Mouse (Mus musculus) effector memory CD4-positive, alpha-beta T cell, adult 5 months (primary cell): ENCODE data around the gene Btbd35f7. TPM values are rescaled to one million over a fixed set of nuclear protein-coding genes. Genes with fewer than 3 reads are reported as not detected.

Source experiments
- polyA plus RNA-seq: library from polyadenylated mRNA; unstranded; fragments of 100-300 nt; shearing (Covaris generic); gene quantifications from one replicate; pipeline ENCODE4 v1.2.1, GENCODE M21; 2017

The Btbd35f7 gene
- not detected for polyA plus RNA-seq

DNA sequence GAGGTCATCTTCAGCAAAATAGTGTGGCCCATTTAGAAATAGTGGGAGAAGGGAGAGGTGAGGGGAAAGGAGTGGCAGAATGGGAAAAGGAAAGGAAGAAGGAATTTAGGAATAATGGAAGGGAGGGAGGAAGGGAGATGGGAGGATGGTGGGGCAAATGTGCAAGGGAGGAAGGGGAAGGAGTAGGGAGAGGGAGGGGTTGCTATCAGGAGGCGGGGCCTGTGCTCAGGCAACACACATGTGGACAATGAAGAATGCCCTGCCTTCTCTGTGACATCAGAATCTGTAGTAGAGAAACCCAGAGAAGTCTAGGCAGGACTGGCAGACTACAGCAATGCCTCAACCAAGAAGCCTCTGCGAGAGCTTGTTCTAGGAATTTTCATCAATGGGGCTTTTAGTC is at the start of gene Btbd35f7:
Btbd35f7 (plus strand) TSS at position 301 of the 400 bp plus-strand sequence.

Other genes with a start within 250 kb of the Btbd35f7 start
- gene Mycs, start 199.8 kb upstream of the Btbd35f7 start, polyA plus RNA-seq: not detected